Mouse (Mus musculus): ENCODE measurements around the gene Nkx2-2. TPM values are rescaled to one million over a fixed set of nuclear protein-coding genes. Genes with fewer than 3 reads are reported as not detected.

The Nkx2-2 gene
- not detected in 2 replicates for polyA plus RNA-seq (2014; fragmentation: Nextera tagmentation; extraction: Ambion mirVana)

DNA sequence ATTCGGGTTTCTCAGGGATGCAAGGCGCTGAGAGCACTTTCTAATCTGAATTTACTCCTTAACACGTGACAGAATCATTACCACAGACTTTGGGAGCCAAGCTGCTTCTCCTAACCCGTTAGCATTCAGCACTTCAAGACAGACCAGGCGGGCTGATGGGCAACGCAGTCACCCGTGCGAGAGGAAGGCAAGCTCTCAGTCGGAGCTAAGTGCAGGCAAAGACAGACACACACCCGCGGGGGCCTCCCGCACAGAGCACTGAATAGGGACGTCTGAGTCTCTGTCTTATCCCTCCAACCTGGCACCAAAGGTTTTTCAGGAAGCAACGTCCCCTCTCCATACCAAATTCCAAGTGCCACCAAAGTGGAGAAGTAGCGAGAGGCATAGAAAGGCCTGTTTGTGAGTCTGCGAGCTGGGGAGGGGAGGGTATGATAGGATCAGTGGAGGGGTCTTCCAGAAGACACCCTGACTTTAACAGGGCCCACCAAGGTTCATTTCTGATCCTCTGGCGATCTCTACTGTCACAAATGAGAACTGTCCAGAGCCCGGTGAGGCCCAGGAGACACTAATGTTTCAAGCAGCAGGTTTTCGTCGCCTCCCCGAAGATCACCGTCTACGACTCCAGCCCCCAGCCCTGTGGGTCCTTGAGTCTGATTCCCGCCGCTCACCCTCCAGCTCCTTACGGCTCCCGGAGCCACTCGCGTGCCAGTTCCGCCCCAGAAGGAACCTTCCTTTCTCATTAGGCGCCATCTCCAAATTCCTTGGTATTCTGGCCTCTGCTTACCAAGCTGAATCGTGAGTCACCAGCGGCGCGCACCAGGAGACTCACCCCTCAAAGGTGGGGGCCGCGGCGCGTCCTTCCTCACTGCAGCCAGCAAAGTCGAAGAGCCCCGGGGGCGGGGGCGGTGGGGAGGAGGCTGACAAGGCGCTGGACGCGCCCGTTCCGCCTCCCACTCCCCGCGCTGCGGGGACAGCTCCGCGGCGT is at the start of gene Nkx2-2:
Gene Nkx2-2 (minus strand): TSS at position 973 of the 985 bp plus-strand sequence.
- Histone ChIP-seq H3K4me1 (ENCODE audit: insufficient read depth) (no peaks in the 10 kb centered on the region), H3K9ac (no peak within 1 kb of the TSS; the same call in 1 of the 2 replicates), H3K36me3 (ENCODE audit: insufficient read depth) (no peaks in the 10 kb centered on the region), H3K4me3 (ENCODE audit: low read depth, low read length) (peak within 1 kb of the TSS; percentile 32), H3K27ac (ENCODE audit: low read depth) (no peak within 1 kb of the TSS), H3K4me2 (peak within 1 kb of the TSS; percentile 60), H3K27me3 (ENCODE audit: insufficient read depth, low read length) (peaks cover 90% of the 10 kb centered on the region), H3K9me3 (ENCODE audit: low read depth, low read length) (no peaks in the 10 kb centered on the region)
- under 1% methylated on average over 54 of the region's 54 CpGs for WGBS
- DNase-seq, result peak; percentile 46
- ATAC-seq (ENCODE audit: insufficient read depth), result peak; percentile 18; the same call in 1 of the 2 replicates
- no peak for TF ChIP-seq CTCF (IDR thresholded peaks at IDR 0.05; ENCODE audit: low read depth)

DNA sequence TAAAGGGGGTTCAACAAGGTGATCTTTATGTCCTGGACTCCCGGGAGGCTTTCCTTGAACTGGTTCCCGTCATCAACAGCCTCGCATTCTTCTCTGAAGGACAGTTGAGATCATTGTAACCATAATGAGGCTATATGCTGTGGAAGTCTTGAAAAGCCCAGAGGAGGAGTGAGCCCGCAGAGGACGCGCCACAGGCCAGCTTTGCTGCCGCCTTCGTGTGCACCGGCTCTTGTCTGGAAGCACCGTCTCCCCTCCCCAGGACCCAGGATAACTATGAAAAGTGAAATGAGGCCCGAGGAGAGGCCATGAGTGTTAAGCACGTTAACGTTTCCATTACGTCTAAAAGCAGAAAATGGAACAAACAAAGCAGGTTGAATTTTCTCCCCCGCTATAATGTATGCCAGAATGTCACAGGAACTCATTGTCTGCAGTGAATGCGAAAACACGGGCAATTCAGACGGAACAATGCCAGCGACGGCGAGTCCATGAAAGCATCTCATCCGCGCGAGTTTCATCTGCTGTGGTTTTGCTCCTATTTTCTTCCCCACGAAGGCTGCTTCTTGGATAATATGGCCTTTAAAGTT is 41.8 kb upstream of the Nkx2-2 start:
- no peak overlapping the region for H3K9ac ChIP-seq
- ATAC-seq (ENCODE audit: insufficient read depth), result no peak
- H3K4me2 ChIP-seq, result no peak overlapping the region
- no peak overlapping the region for H3K27ac ChIP-seq (ENCODE audit: low read depth)
- no peaks in the 10 kb centered on the region for H3K27me3 ChIP-seq (ENCODE audit: insufficient read depth, low read length)
- DNase-seq, result no peak
- no peak for TF ChIP-seq CTCF (IDR thresholded peaks at IDR 0.05; ENCODE audit: low read depth)
- no peaks in the 10 kb centered on the region for H3K4me1 ChIP-seq (ENCODE audit: insufficient read depth)
- no peaks in the 10 kb centered on the region for H3K36me3 ChIP-seq (ENCODE audit: insufficient read depth)
- no peaks in the 10 kb centered on the region for H3K9me3 ChIP-seq (ENCODE audit: low read depth, low read length)
- 90% methylated on average over 25 of the region's 25 CpGs for WGBS
- H3K4me3 ChIP-seq (ENCODE audit: low read depth, low read length), result no peak overlapping the region

DNA sequence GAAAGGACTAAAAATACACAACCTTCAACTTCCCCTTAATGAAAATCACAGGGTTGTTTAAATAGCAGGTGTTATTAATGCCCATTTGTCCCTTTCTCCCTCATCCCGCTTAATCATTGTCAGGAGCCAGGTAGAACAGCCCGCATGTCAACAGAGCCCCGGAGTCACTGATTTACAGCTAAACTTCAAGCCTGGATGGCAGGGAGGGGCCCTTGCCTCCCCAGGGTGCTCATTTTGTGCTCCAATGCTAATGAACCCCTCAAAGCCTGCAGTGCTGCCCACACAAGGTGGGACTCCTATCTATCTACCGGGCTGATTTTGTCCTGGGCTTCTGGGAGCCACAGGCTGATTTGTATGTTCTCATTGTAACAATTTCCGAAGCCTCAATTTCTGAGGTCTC is 37.1 kb upstream of the Nkx2-2 start:
- no peaks in the 10 kb centered on the region for H3K9me3 ChIP-seq (ENCODE audit: low read depth, low read length)
- no peak overlapping the region for H3K4me3 ChIP-seq (ENCODE audit: low read depth, low read length)
- no peaks in the 10 kb centered on the region for H3K36me3 ChIP-seq (ENCODE audit: insufficient read depth)
- DNase-seq, result no peak
- H3K4me2 ChIP-seq, result no peak overlapping the region
- no peak for TF ChIP-seq CTCF (IDR thresholded peaks at IDR 0.05; ENCODE audit: low read depth)
- no peak overlapping the region for H3K27ac ChIP-seq (ENCODE audit: low read depth)
- no peaks in the 10 kb centered on the region for H3K4me1 ChIP-seq (ENCODE audit: insufficient read depth)
- no peak for ATAC-seq (ENCODE audit: insufficient read depth)
- H3K9ac ChIP-seq, result no peak overlapping the region
- no peaks in the 10 kb centered on the region for H3K27me3 ChIP-seq (ENCODE audit: insufficient read depth, low read length)
- WGBS, result 39% methylated on average over 5 of the region's 5 CpGs

DNA sequence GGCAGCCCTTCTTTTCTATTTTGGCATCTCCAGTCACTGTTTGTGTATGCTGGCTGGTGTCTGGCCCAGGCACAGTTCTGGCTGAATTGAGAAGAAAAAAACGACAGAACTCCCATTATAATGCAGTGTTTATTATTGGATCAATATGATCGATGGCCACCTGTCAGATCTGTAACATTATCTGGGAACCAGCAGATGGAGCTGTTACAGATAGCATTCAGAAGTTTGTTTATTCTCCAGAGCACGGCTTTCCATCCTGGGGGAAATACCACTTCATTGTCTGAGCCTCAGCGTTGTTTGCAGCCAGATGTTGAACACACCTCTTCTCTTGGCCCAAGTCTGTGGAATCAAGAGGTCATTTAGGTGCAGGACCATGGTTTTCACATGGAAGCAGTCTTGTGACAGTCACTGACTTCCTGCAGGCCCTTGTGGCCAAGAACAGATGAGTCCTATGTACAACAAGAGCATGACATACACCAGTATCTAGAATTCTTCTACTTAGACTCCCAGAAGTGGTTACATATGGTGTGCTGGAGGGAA is 11.1 kb upstream of the Nkx2-2 start:
- 6% methylated on average over 4 of the region's 4 CpGs for WGBS
- Histone ChIP-seq H3K9ac (no peak overlapping the region), H3K4me3 (ENCODE audit: low read depth, low read length) (no peak overlapping the region), H3K4me2 (no peak overlapping the region), H3K9me3 (ENCODE audit: low read depth, low read length) (no peaks in the 10 kb centered on the region), H3K27ac (ENCODE audit: low read depth) (no peak overlapping the region), H3K4me1 (ENCODE audit: insufficient read depth) (no peaks in the 10 kb centered on the region), H3K27me3 (ENCODE audit: insufficient read depth, low read length) (no peaks in the 10 kb centered on the region), H3K36me3 (ENCODE audit: insufficient read depth) (no peaks in the 10 kb centered on the region)
- peak; percentile 21; the same call in 1 of the 2 replicates for TF ChIP-seq CTCF (IDR thresholded peaks at IDR 0.05; ENCODE audit: low read depth)
- no peak for ATAC-seq (ENCODE audit: insufficient read depth)
- peak; percentile 16 for DNase-seq

- WGBS, result under 1% methylated on average over 67 of the region's 71 CpGs
- H3K36me3 ChIP-seq (ENCODE audit: insufficient read depth), result no peaks in the 10 kb centered on the region
These were observed 920 bp upstream of the Nkx2-2 start for GRCm38 (mm10) chr2:147194711-147195615.

DNA sequence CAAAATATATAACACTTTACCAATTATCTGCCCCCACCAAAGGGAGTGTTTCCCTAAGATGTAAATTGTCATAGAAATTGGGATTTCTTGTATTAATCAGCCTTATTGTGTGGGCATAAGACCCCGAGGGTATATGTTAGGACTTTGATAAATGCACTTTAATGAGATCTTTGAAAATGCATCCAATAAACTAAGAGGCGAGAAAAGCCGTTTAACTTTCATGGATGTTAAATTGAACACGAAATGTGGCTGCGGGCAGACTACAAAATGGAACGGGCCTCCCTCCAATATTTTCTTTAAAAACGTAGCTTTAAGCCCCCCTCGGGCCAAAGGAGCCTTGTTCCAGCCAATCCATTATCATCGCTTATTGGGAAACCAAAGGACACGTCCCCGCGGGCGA is 1.3 kb downstream of the Nkx2-2 start:
- no peak for ATAC-seq (ENCODE audit: insufficient read depth)
- H3K9me3 ChIP-seq (ENCODE audit: low read depth, low read length), result no peaks in the 10 kb centered on the region
- no peaks in the 10 kb centered on the region for H3K4me1 ChIP-seq (ENCODE audit: insufficient read depth)
- H3K27ac ChIP-seq (ENCODE audit: low read depth), result no peak overlapping the region
- no peak overlapping the region for H3K9ac ChIP-seq
- peaks cover 91% of the 10 kb centered on the region for H3K27me3 ChIP-seq (ENCODE audit: insufficient read depth, low read length)
- WGBS, result 3% methylated on average over 13 of the region's 13 CpGs
- no peak for DNase-seq
- no peak overlapping the region for H3K4me2 ChIP-seq
- no peaks in the 10 kb centered on the region for H3K36me3 ChIP-seq (ENCODE audit: insufficient read depth)
- TF ChIP-seq CTCF (IDR thresholded peaks at IDR 0.05; ENCODE audit: low read depth), result no peak
- no peak overlapping the region for H3K4me3 ChIP-seq (ENCODE audit: low read depth, low read length)

More at GRCm38 (mm10) chr2:147194711-147195615, 920 bp upstream of the Nkx2-2 start:
- Histone ChIP-seq H3K27ac (ENCODE audit: low read depth) (no peak overlapping the region), H3K4me2 (peak overlapping the region; percentile 60), H3K9ac (no peak overlapping the region; the same call in 1 of the 2 replicates), H3K4me1 (ENCODE audit: insufficient read depth) (no peaks in the 10 kb centered on the region), H3K27me3 (ENCODE audit: insufficient read depth, low read length) (peaks cover 78% of the 10 kb centered on the region), H3K9me3 (ENCODE audit: low read depth, low read length) (no peaks in the 10 kb centered on the region), H3K4me3 (ENCODE audit: low read depth, low read length) (peak overlapping the region; percentile 32)
- ATAC-seq (ENCODE audit: insufficient read depth) (peak; percentile 29), DNase-seq (peak; percentile 36)
- no peak for TF ChIP-seq CTCF (IDR thresholded peaks at IDR 0.05; ENCODE audit: low read depth)
